Mouse (Mus musculus): Measurements from ENCODE around the gene Cdyl. TPM values are rescaled to one million over a fixed set of nuclear protein-coding genes. Genes with fewer than 3 reads are reported as not detected.

Cdyl gene
- 6.8 and 7.5 TPM in 2 replicates for polyA plus RNA-seq (2012; rRNA removed)

DNA sequence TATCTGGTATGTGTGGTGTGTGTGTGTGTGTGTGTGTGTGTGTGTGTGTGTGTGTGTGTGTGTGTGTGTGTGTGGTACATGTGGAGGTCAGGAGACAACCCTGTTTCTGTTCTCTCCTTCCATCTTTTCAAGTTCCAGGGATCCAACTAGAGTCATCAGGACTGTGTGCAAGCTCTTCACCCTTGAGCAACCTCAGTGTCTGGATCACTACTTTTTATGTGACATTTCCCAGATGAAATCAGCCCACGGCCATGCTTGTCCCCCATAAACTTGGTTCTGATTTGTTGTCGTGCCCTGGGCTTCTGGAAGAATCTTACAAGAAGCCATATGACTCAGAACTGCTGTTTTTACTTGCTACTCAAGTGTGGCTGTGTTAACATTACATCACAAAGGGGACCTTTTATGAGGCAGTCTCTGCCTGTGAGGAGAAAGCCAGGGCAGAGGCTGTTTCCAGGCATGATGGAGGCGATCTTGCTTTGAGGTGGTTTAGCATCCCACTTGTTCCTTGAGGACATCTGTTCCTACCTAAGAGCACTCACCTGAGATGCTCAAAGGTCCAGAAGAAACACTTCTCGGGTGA, at the start of gene Cdyl:
TSS of gene Cdyl (plus strand) at position 428 of the 580 bp plus-strand sequence.
- H3K4me3 ChIP-seq (ENCODE audit: insufficient read depth, low read length) = no peak within 1 kb of the TSS
- TF ChIP-seq POLR2A (IDR thresholded peaks at IDR 0.05; ENCODE audit: extremely low read depth, insufficient read depth, low read length) = no peak
- TF ChIP-seq CTCF (IDR thresholded peaks at IDR 0.05; ENCODE audit: extremely low read depth, insufficient read depth, low read length) = no peak
- H3K27ac ChIP-seq (ENCODE audit: insufficient read depth, low read length) = no peak within 1 kb of the TSS
- no peaks in the 10 kb centered on the region for H3K4me1 ChIP-seq (ENCODE audit: control insufficient read depth, insufficient read depth, low read length)

DNA sequence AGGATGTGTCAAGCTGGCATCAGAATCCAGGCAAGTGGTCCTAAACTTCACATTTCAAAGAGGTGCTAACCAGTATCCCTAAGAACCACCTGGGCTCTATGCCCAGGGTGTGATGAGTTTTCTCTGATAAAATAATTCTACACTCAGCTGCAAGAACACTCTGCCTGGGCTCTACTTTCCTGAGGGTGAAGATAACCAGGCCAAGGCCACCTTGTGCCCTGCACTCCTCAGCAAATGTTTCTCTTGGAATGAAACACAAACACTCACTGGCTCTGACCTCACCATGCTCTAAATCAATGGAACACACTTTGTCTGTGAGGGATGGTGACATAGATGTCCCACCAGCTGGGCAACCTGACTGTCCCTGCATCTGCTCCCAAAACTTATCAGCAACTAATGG, 48.9 kb upstream of the Cdyl start:
- no peak for TF ChIP-seq CTCF (IDR thresholded peaks at IDR 0.05; ENCODE audit: extremely low read depth, insufficient read depth, low read length)
- TF ChIP-seq POLR2A (IDR thresholded peaks at IDR 0.05; ENCODE audit: extremely low read depth, insufficient read depth, low read length) = no peak
- Histone ChIP-seq H3K4me3 (ENCODE audit: insufficient read depth, low read length) (no peak overlapping the region), H3K27ac (ENCODE audit: insufficient read depth, low read length) (no peak overlapping the region), H3K4me1 (ENCODE audit: control insufficient read depth, insufficient read depth, low read length) (no peaks in the 10 kb centered on the region)

GRCm38 (mm10) chr13:35612506-35612905, 47.1 kb upstream of the Cdyl start:
- Histone ChIP-seq H3K27ac (ENCODE audit: insufficient read depth, low read length) (no peak overlapping the region), H3K4me3 (ENCODE audit: insufficient read depth, low read length) (no peak overlapping the region), H3K4me1 (ENCODE audit: control insufficient read depth, insufficient read depth, low read length) (no peaks in the 10 kb centered on the region)
- no peak for TF ChIP-seq CTCF (IDR thresholded peaks at IDR 0.05; ENCODE audit: extremely low read depth, insufficient read depth, low read length)
- no peak for TF ChIP-seq POLR2A (IDR thresholded peaks at IDR 0.05; ENCODE audit: extremely low read depth, insufficient read depth, low read length)

DNA sequence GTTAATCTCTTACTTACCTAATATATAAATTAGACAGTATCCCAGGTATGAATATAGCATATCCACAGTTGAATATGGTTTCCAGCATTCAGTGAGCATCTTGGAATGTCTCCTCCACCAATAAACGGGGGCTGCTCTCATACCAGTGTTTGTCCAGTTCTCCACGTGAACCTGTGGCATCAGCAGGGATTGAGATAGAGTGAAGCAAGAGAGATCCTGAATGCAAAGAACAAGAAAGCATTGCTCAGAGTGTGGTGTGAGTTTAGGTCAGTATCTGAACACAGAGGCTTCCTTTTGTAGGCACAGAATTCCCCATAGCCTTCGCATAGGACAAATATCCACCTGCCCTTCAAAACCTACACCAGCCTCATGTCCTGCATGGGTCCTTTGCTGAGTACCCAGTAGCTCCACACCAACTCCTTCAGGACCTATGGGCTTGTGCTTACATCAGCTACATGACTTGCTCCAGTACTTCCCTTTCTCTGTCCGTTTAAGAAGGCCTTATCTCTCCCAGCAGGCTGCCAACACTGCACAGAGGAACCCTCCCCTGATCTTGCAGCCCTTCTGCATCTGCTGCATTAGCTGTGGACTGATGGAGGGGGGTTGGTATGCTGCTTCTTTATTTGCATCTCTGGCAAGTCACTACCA, 44.7 kb upstream of the Cdyl start:
- no peaks in the 10 kb centered on the region for H3K4me1 ChIP-seq (ENCODE audit: control insufficient read depth, insufficient read depth, low read length)
- TF ChIP-seq CTCF (IDR thresholded peaks at IDR 0.05; ENCODE audit: extremely low read depth, insufficient read depth, low read length) = no peak
- no peak for TF ChIP-seq POLR2A (IDR thresholded peaks at IDR 0.05; ENCODE audit: extremely low read depth, insufficient read depth, low read length)
- no peak overlapping the region for H3K4me3 ChIP-seq (ENCODE audit: insufficient read depth, low read length)

GRCm38 (mm10) chr13:35616524-35617099, 43.0 kb upstream of the Cdyl start:
- TF ChIP-seq POLR2A (IDR thresholded peaks at IDR 0.05; ENCODE audit: extremely low read depth, insufficient read depth, low read length) = no peak
- TF ChIP-seq CTCF (IDR thresholded peaks at IDR 0.05; ENCODE audit: extremely low read depth, insufficient read depth, low read length) = no peak
- Histone ChIP-seq H3K4me3 (ENCODE audit: insufficient read depth, low read length) (no peak overlapping the region), H3K27ac (ENCODE audit: insufficient read depth, low read length) (no peak overlapping the region), H3K4me1 (ENCODE audit: control insufficient read depth, insufficient read depth, low read length) (no peaks in the 10 kb centered on the region)

More for the DNA sequence above, 44.7 kb upstream of the Cdyl start:
- no peak overlapping the region for H3K27ac ChIP-seq (ENCODE audit: insufficient read depth, low read length)

- H3K4me3 ChIP-seq (ENCODE audit: insufficient read depth, low read length) = no peak overlapping the region
- TF ChIP-seq POLR2A (IDR thresholded peaks at IDR 0.05; ENCODE audit: extremely low read depth, insufficient read depth, low read length) = no peak
- no peak for TF ChIP-seq CTCF (IDR thresholded peaks at IDR 0.05; ENCODE audit: extremely low read depth, insufficient read depth, low read length)
These were observed 40.3 kb upstream of the Cdyl start for GRCm38 (mm10) chr13:35619356-35619755.

DNA sequence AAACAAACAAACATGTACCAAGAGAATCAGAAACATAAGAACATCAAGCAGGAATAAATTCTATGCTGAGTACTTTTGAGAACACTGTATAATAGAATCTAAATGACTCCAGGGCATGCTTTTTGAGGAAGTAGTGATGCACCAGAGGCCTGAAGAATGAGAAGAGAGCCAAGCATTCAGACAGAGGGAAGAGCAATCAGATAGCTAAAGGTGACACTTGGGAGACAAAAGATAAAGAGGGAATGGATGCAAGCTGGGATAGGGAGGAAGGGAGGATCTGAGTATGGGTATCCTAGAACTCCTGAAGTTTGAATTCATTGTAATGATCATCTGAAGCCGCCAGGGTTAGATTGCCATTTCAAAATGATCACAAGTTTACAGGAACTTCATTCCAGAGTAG, 38.9 kb upstream of the Cdyl start:
- H3K4me3 ChIP-seq (ENCODE audit: insufficient read depth, low read length) = no peak overlapping the region
- TF ChIP-seq POLR2A (IDR thresholded peaks at IDR 0.05; ENCODE audit: extremely low read depth, insufficient read depth, low read length) (no peak), CTCF (IDR thresholded peaks at IDR 0.05; ENCODE audit: extremely low read depth, insufficient read depth, low read length) (no peak)
- no peaks in the 10 kb centered on the region for H3K4me1 ChIP-seq (ENCODE audit: control insufficient read depth, insufficient read depth, low read length)
- no peak overlapping the region for H3K27ac ChIP-seq (ENCODE audit: insufficient read depth, low read length)

More at GRCm38 (mm10) chr13:35619356-35619755, 40.3 kb upstream of the Cdyl start:
- Histone ChIP-seq H3K4me1 (ENCODE audit: control insufficient read depth, insufficient read depth, low read length) (no peaks in the 10 kb centered on the region), H3K27ac (ENCODE audit: insufficient read depth, low read length) (no peak overlapping the region)

DNA sequence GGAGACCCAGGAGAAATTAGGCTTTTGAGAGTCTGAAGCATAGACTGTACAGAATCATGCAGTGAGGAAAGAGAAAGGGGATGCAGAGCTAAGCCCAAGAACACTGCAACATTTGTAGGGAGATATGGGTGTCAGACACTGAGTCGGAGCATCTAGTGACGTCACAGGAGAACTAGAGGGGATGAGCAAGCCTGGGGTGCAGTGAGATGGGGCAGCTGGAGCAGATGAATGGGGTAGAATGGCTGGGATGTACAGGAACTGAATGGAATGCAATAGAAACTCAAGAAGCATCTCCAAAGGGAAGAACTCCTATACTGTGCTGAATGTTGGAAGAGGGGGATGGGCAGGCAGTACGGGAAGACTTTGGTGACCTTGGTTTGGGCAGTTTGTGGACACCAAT, 34.8 kb upstream of the Cdyl start:
- no peaks in the 10 kb centered on the region for H3K4me1 ChIP-seq (ENCODE audit: control insufficient read depth, insufficient read depth, low read length)
- TF ChIP-seq POLR2A (IDR thresholded peaks at IDR 0.05; ENCODE audit: extremely low read depth, insufficient read depth, low read length) (no peak), CTCF (IDR thresholded peaks at IDR 0.05; ENCODE audit: extremely low read depth, insufficient read depth, low read length) (no peak)
- no peak overlapping the region for H3K4me3 ChIP-seq (ENCODE audit: insufficient read depth, low read length)
- no peak overlapping the region for H3K27ac ChIP-seq (ENCODE audit: insufficient read depth, low read length)

GRCm38 (mm10) chr13:35625556-35625955, 34.1 kb upstream of the Cdyl start:
- Histone ChIP-seq H3K27ac (ENCODE audit: insufficient read depth, low read length) (no peak overlapping the region), H3K4me3 (ENCODE audit: insufficient read depth, low read length) (no peak overlapping the region), H3K4me1 (ENCODE audit: control insufficient read depth, insufficient read depth, low read length) (no peaks in the 10 kb centered on the region)
- TF ChIP-seq POLR2A (IDR thresholded peaks at IDR 0.05; ENCODE audit: extremely low read depth, insufficient read depth, low read length) = no peak
- no peak for TF ChIP-seq CTCF (IDR thresholded peaks at IDR 0.05; ENCODE audit: extremely low read depth, insufficient read depth, low read length)

DNA sequence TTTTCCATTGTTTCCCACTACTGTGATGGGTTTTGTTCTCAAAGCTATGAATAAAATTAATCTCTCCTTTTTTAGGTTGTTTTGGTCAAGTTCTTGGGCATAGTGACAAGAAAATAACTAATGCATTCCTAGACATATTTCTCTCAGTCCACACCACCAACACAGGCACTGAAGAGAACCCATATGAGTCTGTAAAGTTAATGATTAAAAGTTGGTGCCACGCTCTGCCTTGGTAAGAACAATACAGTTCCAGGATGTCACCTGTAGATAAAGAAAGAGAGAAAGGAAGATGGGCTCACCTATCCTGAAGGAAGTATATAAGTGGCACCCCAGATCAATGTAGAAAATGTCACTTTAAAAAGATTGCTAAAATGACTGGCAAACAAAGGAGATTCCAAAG, 32.3 kb upstream of the Cdyl start:
- TF ChIP-seq POLR2A (IDR thresholded peaks at IDR 0.05; ENCODE audit: extremely low read depth, insufficient read depth, low read length) (no peak), CTCF (IDR thresholded peaks at IDR 0.05; ENCODE audit: extremely low read depth, insufficient read depth, low read length) (no peak)
- Histone ChIP-seq H3K4me3 (ENCODE audit: insufficient read depth, low read length) (no peak overlapping the region), H3K4me1 (ENCODE audit: control insufficient read depth, insufficient read depth, low read length) (no peaks in the 10 kb centered on the region), H3K27ac (ENCODE audit: insufficient read depth, low read length) (no peak overlapping the region)

Measured in cortical plate, adult 2 months (tissue).